Mouse (Mus musculus) hindbrain, embryonic 10.5 days (tissue): Measurements from ENCODE around the gene Pxmp2. TPM values are rescaled to one million over a fixed set of nuclear protein-coding genes. Genes with fewer than 3 reads are reported as not detected.

Source experiments
- DNase-seq: peaks from one replicate; pipeline ENCODE4 v3.0.0-alpha.2; 2017; ENCODE audit warnings: low spot score
- H3K27ac ChIP-seq: fragments of 300-500 bp; sonication (generic); 2 replicates; pipeline ENCODE4 v1.5.1; 2016; ENCODE audit warnings: mild to moderate bottlenecking, moderate library complexity
- H3K27me3 ChIP-seq: fragments of 300-500 bp; sonication (generic); 2 replicates; pipeline ENCODE4 v1.6.1; 2016; ENCODE audit warnings: mild to moderate bottlenecking; ENCODE audit not compliant: poor library complexity, insufficient read depth, severe bottlenecking
- H3K36me3 ChIP-seq: fragments of 300-500 bp; sonication (generic); 2 replicates; pipeline ENCODE4 v1.6.1; 2016; ENCODE audit warnings: mild to moderate bottlenecking, moderate library complexity
- H3K4me1 ChIP-seq: fragments of 300-500 bp; sonication (generic); replicated peaks from 2 replicates; pipeline ENCODE4 v1.6.1; 2016; ENCODE audit warnings: mild to moderate bottlenecking
- H3K4me3 ChIP-seq: fragments of 300-500 bp; sonication (generic); 2 replicates; pipeline ENCODE4 v1.5.1; 2016; ENCODE audit warnings: mild to moderate bottlenecking, moderate library complexity
- H3K9me3 ChIP-seq: fragments of 300-500 bp; sonication (generic); 2 replicates; pipeline ENCODE4 v1.6.1; 2016; ENCODE audit warnings: mild to moderate bottlenecking, moderate library complexity
- WGBS: fragments of 180-500 bp; shearing (Covaris S2); methylation state at CpG from one replicate; pipeline ENCODE4 v1.1.7; 2016; 5-methylcytosine and 5-hydroxymethylcytosine counted together
- polyA plus RNA-seq: library from polyadenylated mRNA; unstranded; fragments of >200 nt; fragmentation: Nextera tagmentation; extraction: Ambion mirVana; gene quantifications from 2 replicates; pipeline ENCODE4 v1.2.1, GENCODE M21; 2016

Gene Pxmp2
- polyA plus RNA-seq, 1 experiment from 2014 or later = 12.1 TPM

- H3K27ac ChIP-seq = no peak overlapping the region
- 95% methylated on average over 3 of the region's 3 CpGs for WGBS
- H3K36me3 ChIP-seq = peaks cover 58% of the 10 kb centered on the region
- no peak for DNase-seq
- no peak overlapping the region for H3K4me3 ChIP-seq
- H3K27me3 ChIP-seq = no peaks in the 10 kb centered on the region
- no peaks in the 10 kb centered on the region for H3K9me3 ChIP-seq
- H3K4me1 ChIP-seq = peaks cover 3% of the 10 kb centered on the region
Observed at GRCm38 (mm10) chr5:110225056-110225455, 60.9 kb downstream of the Pxmp2 start.

Other genes starting within 250 kb of the Pxmp2 start
- 4.2 and 5.9 TPM in 2 replicates for gene Gm17655, start 213.7 kb downstream of the Pxmp2 start, polyA plus RNA-seq
- gene Gm35315, start 191.8 kb downstream of the Pxmp2 start, polyA plus RNA-seq = 1.2 and 1.4 TPM in 2 replicates
- 1.3 and 1.6 TPM in 2 replicates for gene Plcxd1, start 186.2 kb downstream of the Pxmp2 start, polyA plus RNA-seq
- 37.3 and 37.7 TPM in 2 replicates for gene Gtpbp6, start 178.0 kb downstream of the Pxmp2 start, polyA plus RNA-seq
- gene Zfp605, start 176.1 kb downstream of the Pxmp2 start, polyA plus RNA-seq = 5.8 and 6.1 TPM in 2 replicates
- gene Chfr, start 150.3 kb downstream of the Pxmp2 start, polyA plus RNA-seq = 59.0 and 63.8 TPM in 2 replicates
- gene Golga3, start 109.5 kb downstream of the Pxmp2 start, polyA plus RNA-seq = 17.2 and 19.5 TPM in 2 replicates
- gene Ankle2, start 55.2 kb downstream of the Pxmp2 start, polyA plus RNA-seq = 29.6 and 30.4 TPM in 2 replicates
- gene Pgam5, start 16.3 kb downstream of the Pxmp2 start, polyA plus RNA-seq = 92.7 and 98.0 TPM in 2 replicates
- gene Pole, start 120 bp upstream of the Pxmp2 start, polyA plus RNA-seq = 33.4 and 44.2 TPM in 2 replicates
- gene P2rx2, start 57.0 kb upstream of the Pxmp2 start, polyA plus RNA-seq = 0.57 and 0.92 TPM in 2 replicates
- not detected in 2 replicates for gene Lrcol1, start 58.5 kb upstream of the Pxmp2 start, polyA plus RNA-seq
- gene Fbrsl1, start 162.3 kb upstream of the Pxmp2 start, polyA plus RNA-seq = 14.9 and 19.2 TPM in 2 replicates